In genomic region chr19:12374465-12375025, GRCm38 (mm10) we compare ENCODE assay signal across 16 mouse cellular contexts. TPM values are rescaled to one million over a fixed set of nuclear protein-coding genes. Genes with fewer than 3 reads are reported as not detected.
DNase-seq lines count a peak whose midpoint lies in the region; ATAC-seq and TF ChIP-seq lines count a peak whose summit lies in the region.
"Had no signal": no experiment of that assay in that cellular context is flagged by ENCODE, and none has a peak within 500 bp of the region (broad histone marks: within the 10 kb centered on the region; RNA-seq: fewer than 3 reads in every experiment).

No protein-coding gene starts in this region.

- no peaks in the 10 kb centered on the region for H3K27me3 ChIP-seq in forebrain, embryonic 16.5 days (replicated peaks; ENCODE audit: control insufficient read depth, insufficient read depth, low read length)
- H3K27me3 ChIP-seq in forebrain, embryonic 10.5 days (ENCODE audit: poor library complexity, severe bottlenecking): no peaks in the 10 kb centered on the region
- H3K27me3 ChIP-seq: midbrain, embryonic 13.5 days; neural tube, embryonic 15.5 days had no signal

- H3K9me3 ChIP-seq in forebrain, embryonic 16.5 days (ENCODE audit: control insufficient read depth, low read length): no peaks in the 10 kb centered on the region
- no peaks in the 10 kb centered on the region for H3K9me3 ChIP-seq in forebrain, embryonic 10.5 days
- H3K9me3 ChIP-seq: limb, embryonic 10.5 days; midbrain, embryonic 13.5 days; neural tube, embryonic 15.5 days had no signal

- no peak overlapping the region; the same call in 1 of the 2 replicates for H3K27ac ChIP-seq in forebrain, embryonic 16.5 days (ENCODE audit: low read length)
- no peak overlapping the region for H3K27ac ChIP-seq in forebrain, embryonic 10.5 days
- H3K27ac ChIP-seq: limb, embryonic 10.5 days; midbrain, embryonic 13.5 days; neural tube, embryonic 15.5 days had no signal

- no peak overlapping the region for H3K4me2 ChIP-seq in forebrain, embryonic 16.5 days (ENCODE audit: low read length)
- H3K4me2 ChIP-seq: midbrain, embryonic 13.5 days; neural tube, embryonic 15.5 days had no signal

- WGBS in forebrain, embryonic 16.5 days: 54% methylated on average over 2 of the region's 2 CpGs
- 82% methylated on average over 2 of the region's 2 CpGs for WGBS in forebrain, embryonic 10.5 days

- TF ChIP-seq POLR2A in brain, embryonic 14.5 days (IDR thresholded peaks at IDR 0.05; ENCODE audit: borderline replicate concordance, extremely low read depth, insufficient read depth, insufficient read length, poor library complexity, severe bottlenecking): no peak

- no peak overlapping the region for H3K9ac ChIP-seq in forebrain, embryonic 16.5 days (replicated peaks; ENCODE audit: low read depth, low read length)
- H3K9ac ChIP-seq: liver, postnatal 0 days; midbrain, embryonic 13.5 days; neural tube, embryonic 15.5 days had no signal

- no peaks in the 10 kb centered on the region for H3K36me3 ChIP-seq in forebrain, embryonic 16.5 days (ENCODE audit: control insufficient read depth, insufficient read depth)
- H3K36me3 ChIP-seq in forebrain, embryonic 10.5 days (replicated peaks): no peaks in the 10 kb centered on the region
- H3K36me3 ChIP-seq: limb, embryonic 10.5 days; midbrain, embryonic 13.5 days; neural tube, embryonic 15.5 days had no signal

- ATAC-seq in forebrain, embryonic 16.5 days: peak; percentile 71
- ATAC-seq: intestine, embryonic 16.5 days; liver, postnatal 0 days; midbrain, embryonic 13.5 days had no signal

- H3K4me3 ChIP-seq in forebrain, embryonic 16.5 days (replicated peaks; ENCODE audit: low read length): no peak overlapping the region
- H3K4me3 ChIP-seq in forebrain, embryonic 10.5 days: no peak overlapping the region
- H3K4me3 ChIP-seq: limb, embryonic 10.5 days; midbrain, embryonic 13.5 days; neural tube, embryonic 15.5 days had no signal

- H3K4me1 ChIP-seq in forebrain, embryonic 16.5 days (replicated peaks; ENCODE audit: control insufficient read depth, insufficient read depth, low read length): no peaks in the 10 kb centered on the region
- no peaks in the 10 kb centered on the region for H3K4me1 ChIP-seq in forebrain, embryonic 10.5 days
- H3K4me1 ChIP-seq: limb, embryonic 10.5 days; midbrain, embryonic 13.5 days; neural tube, embryonic 15.5 days had no signal

- TF ChIP-seq CTCF in brain, embryonic 14.5 days (IDR thresholded peaks at IDR 0.05; ENCODE audit: borderline replicate concordance, extremely low read depth, insufficient read depth, insufficient read length): no peak

- DNase-seq in forebrain, embryonic 10.5 days (ENCODE audit: extremely low spot score, low spot score): no peak
- peak; percentile 31 for DNase-seq in brain, embryonic 14.5 days (ENCODE audit: low read depth)
- DNase-seq in layer of hippocampus, adult 9-10 months (ENCODE audit: low spot score): peak; percentile 61
- DNase-seq in right cerebral cortex, adult 18-20 months: peak; percentile 32
- DNase-seq in heart, adult 11 months: no peak
- DNase-seq in spleen, postnatal 10 days (ENCODE audit: low spot score in 2 of 2): no peak
- no peak for DNase-seq in heart, adult 8-10 months (ENCODE audit: low spot score)
- DNase-seq: heart, postnatal 14 days; liver, postnatal 0 days; thymus, adult 2 months had no signal

RNA-seq across cellular contexts. Expression of gene Olfr1440, which starts 12.5 kb away (rescaled TPM):
- not detected in 2 replicates for polyA plus RNA-seq in forebrain, embryonic 16.5 days (2015; fragmentation: Nextera tagmentation; extraction: Ambion mirVana)
- not detected in 2 replicates for polyA plus RNA-seq in forebrain, embryonic 10.5 days (2016; fragmentation: Nextera tagmentation; extraction: Ambion mirVana)
- not detected in 2 replicates for polyA plus RNA-seq in brain, embryonic 14.5 days (2012; rRNA removed)
- not detected for total RNA-seq in heart, adult 8-10 months (2022)
- total RNA-seq: gastrocnemius, postnatal 4 days; heart, postnatal 14 days had no signal
- polyA plus RNA-seq: intestine, embryonic 16.5 days; limb, embryonic 10.5 days; liver, postnatal 0 days; midbrain, embryonic 13.5 days; neural tube, embryonic 15.5 days; thymus, adult 2 months had no signal

RNA-seq across cellular contexts. Expression of gene Olfr1438-ps1, which starts 38.8 kb away (rescaled TPM):
- polyA plus RNA-seq in forebrain, embryonic 16.5 days (2015; fragmentation: Nextera tagmentation; extraction: Ambion mirVana): not detected in 2 replicates
- polyA plus RNA-seq in forebrain, embryonic 10.5 days (2016; fragmentation: Nextera tagmentation; extraction: Ambion mirVana): not detected in 2 replicates
- polyA plus RNA-seq in brain, embryonic 14.5 days (2012; rRNA removed): not detected in 2 replicates
- total RNA-seq in heart, adult 8-10 months (2022): not detected
- total RNA-seq: gastrocnemius, postnatal 4 days; heart, postnatal 14 days had no signal
- polyA plus RNA-seq: intestine, embryonic 16.5 days; limb, embryonic 10.5 days; liver, postnatal 0 days; midbrain, embryonic 13.5 days; neural tube, embryonic 15.5 days; thymus, adult 2 months had no signal

RNA-seq across cellular contexts. Expression of gene Olfr1441, which starts 42.7 kb away (rescaled TPM):
- polyA plus RNA-seq in forebrain, embryonic 16.5 days (2015; fragmentation: Nextera tagmentation; extraction: Ambion mirVana): not detected in 2 replicates
- polyA plus RNA-seq in forebrain, embryonic 10.5 days (2016; fragmentation: Nextera tagmentation; extraction: Ambion mirVana): not detected in 2 replicates
- not detected in 2 replicates for polyA plus RNA-seq in brain, embryonic 14.5 days (2012; rRNA removed)
- total RNA-seq in heart, adult 8-10 months (2022): not detected
- total RNA-seq: gastrocnemius, postnatal 4 days; heart, postnatal 14 days had no signal
- polyA plus RNA-seq: intestine, embryonic 16.5 days; limb, embryonic 10.5 days; liver, postnatal 0 days; midbrain, embryonic 13.5 days; neural tube, embryonic 15.5 days; thymus, adult 2 months had no signal

RNA-seq across cellular contexts. Expression of gene Olfr1437, which starts 49.6 kb away (rescaled TPM):
- not detected in 2 replicates for polyA plus RNA-seq in forebrain, embryonic 16.5 days (2015; fragmentation: Nextera tagmentation; extraction: Ambion mirVana)
- not detected in 2 replicates for polyA plus RNA-seq in forebrain, embryonic 10.5 days (2016; fragmentation: Nextera tagmentation; extraction: Ambion mirVana)
- polyA plus RNA-seq in brain, embryonic 14.5 days (2012; rRNA removed): not detected in 2 replicates
- total RNA-seq in heart, adult 8-10 months (2022): not detected
- total RNA-seq: gastrocnemius, postnatal 4 days; heart, postnatal 14 days had no signal
- polyA plus RNA-seq: intestine, embryonic 16.5 days; limb, embryonic 10.5 days; liver, postnatal 0 days; midbrain, embryonic 13.5 days; neural tube, embryonic 15.5 days; thymus, adult 2 months had no signal

RNA-seq across cellular contexts. Expression of gene Pfpl, which starts 53.2 kb away (rescaled TPM):
- not detected in 2 replicates for polyA plus RNA-seq in forebrain, embryonic 16.5 days (2015; fragmentation: Nextera tagmentation; extraction: Ambion mirVana)
- not detected in 2 replicates for polyA plus RNA-seq in forebrain, embryonic 10.5 days (2016; fragmentation: Nextera tagmentation; extraction: Ambion mirVana)
- polyA plus RNA-seq in brain, embryonic 14.5 days (2012; rRNA removed): not detected in 2 replicates
- total RNA-seq in heart, adult 8-10 months (2022): not detected
- total RNA-seq: gastrocnemius, postnatal 4 days; heart, postnatal 14 days had no signal
- polyA plus RNA-seq: intestine, embryonic 16.5 days; limb, embryonic 10.5 days; liver, postnatal 0 days; midbrain, embryonic 13.5 days; neural tube, embryonic 15.5 days had no signal

Comparison
In these comparisons a context has a peak if more than half of its experiments do, and no peak if none do; other contexts are left out.
1. DNase-seq: peak in brain, embryonic 14.5 days (single experiment), layer of hippocampus, adult 9-10 months (single experiment) and right cerebral cortex, adult 18-20 months (single experiment); none in forebrain, embryonic 10.5 days (single experiment), heart, adult 11 months (single experiment), spleen, postnatal 10 days (0 of 2) and heart, adult 8-10 months (single experiment).